Mouse (Mus musculus): ENCODE data around the gene Ccdc115.

- no peak for TF ChIP-seq CTCF (IDR thresholded peaks at IDR 0.05; ENCODE audit: control insufficient read depth, insufficient read depth, insufficient read length)
- TF ChIP-seq MAX (IDR thresholded peaks at IDR 0.05): no peak
- no peak for TF ChIP-seq USF1 (IDR thresholded peaks at IDR 0.05; ENCODE audit: low read depth)
- no peak for TF ChIP-seq FOSL1 (IDR thresholded peaks at IDR 0.05; ENCODE audit: insufficient read depth, low read length, poor library complexity, severe bottlenecking)
- TF ChIP-seq MYOG (IDR thresholded peaks at IDR 0.05; ENCODE audit: control insufficient read depth, extremely low read depth, insufficient read length): no peak
- TF ChIP-seq CEBPB (IDR thresholded peaks at IDR 0.05; ENCODE audit: low read depth): peak; percentile 44
- TF ChIP-seq MYOD1 (IDR thresholded peaks at IDR 0.05; ENCODE audit: control insufficient read depth, insufficient read length, low read depth): no peak
Observed at GRCm38 (mm10) chr1:34434660-34435160, 4.8 kb downstream of the Ccdc115 start.
